Mouse (Mus musculus) kidney, adult 8-10 months (tissue): ENCODE results near the gene Ralgps1.
"Not testable (repeated sequence)": the region's sequence is repeated elsewhere in the genome, so short reads cannot be mapped to it uniquely, and the experiment has no call there.

Source experiments
- DNase-seq, 2 experiments: peaks; one replicate each; pipeline ENCODE4 v3.0.0; 2022

Ralgps1 gene

DNA sequence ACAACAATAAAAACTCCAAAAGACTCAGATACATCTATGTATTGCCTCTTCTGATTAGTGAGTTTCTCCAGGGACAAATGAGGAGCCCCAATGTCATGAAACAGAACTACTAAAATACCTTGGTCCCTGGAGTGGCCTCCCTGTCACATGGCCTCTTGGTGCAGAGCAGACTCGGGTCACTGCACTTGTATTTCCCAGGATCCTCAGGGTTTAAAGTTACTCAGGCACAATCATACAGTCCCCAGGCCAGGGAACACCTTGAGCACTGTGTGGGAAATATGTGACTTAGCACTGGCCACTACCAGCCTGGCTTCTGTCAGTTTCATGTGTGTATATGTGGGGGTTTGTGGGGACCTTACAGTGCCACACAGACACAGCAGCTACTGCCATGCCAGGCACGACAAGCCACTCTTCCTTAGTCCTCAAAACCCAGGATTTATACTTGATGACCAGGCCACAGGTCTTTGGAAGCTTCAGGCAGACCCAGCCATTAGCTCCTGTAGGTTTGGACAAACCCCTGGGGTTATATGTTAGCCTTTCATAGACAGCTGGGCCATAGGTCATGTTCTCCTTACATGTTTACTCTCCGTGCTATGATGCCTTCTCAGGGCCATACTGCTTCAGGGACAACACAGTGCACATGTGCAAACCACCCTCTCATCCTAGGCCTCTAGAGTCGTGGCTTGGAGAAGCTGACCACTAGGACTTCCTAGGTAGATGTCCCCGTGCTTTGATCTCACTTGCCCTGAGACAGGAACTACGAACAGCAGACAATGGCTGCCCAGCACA lies 138.3 kb downstream of the Ralgps1 start:
- DNase-seq = peak; percentile 58 to 65

DNA sequence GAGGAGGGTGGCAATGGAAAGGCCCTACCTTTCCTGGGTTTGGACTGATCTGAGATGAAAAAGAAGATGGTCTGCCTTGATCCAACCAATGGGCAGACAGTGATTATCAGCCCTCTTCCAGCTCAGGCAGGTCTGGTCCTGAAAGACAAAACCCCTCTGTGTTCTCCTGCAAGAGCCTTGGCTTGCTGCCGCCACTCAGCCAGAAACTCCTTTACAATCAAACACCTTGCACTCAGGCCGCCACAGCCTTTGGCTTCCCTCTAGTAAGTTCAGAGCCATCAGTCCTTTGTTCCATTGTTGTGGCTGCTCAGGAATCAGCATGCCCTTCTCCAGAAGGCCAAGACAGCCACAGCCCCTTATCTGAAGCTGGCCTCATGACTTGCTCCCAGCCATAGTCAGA lies 139.5 kb downstream of the Ralgps1 start:
- DNase-seq = no peak

DNA sequence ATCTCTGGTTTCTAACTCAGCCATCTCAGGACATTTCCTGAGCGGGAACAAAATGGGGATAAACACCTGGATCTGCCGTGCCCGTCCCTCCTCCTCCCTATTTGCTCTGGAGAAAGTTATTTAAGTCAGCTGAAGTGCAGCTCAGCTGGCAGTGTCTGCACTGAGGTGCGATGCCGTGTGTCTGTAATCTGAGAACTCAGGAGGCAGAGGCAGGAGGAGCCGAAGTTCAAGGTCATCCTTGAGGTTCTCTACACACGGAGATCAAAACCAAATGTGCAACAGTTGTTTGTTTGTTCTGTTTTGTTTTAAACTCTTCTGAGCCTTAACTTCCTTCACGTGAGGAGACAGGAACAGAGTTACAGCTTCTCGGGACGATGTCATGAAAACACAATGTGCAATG lies 140.6 kb downstream of the Ralgps1 start:
- no peak for DNase-seq

DNA sequence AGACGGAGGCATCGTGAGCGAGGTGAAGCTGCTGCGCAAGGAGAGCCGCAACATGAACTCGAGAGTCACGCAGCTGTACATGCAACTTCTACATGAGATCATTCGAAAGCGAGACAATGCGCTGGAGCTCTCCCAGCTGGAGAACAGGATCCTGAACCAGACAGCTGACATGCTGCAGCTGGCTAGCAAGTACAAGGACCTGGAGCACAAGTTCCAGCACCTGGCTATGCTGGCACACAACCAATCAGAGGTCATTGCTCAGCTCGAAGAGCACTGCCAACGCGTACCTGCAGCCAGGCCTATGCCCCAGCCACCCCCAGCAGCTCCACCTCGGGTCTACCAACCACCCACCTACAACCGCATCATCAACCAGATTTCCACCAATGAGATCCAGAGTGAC lies 142.7 kb downstream of the Ralgps1 start:
- peak; percentile 41 to 51 for DNase-seq

DNA sequence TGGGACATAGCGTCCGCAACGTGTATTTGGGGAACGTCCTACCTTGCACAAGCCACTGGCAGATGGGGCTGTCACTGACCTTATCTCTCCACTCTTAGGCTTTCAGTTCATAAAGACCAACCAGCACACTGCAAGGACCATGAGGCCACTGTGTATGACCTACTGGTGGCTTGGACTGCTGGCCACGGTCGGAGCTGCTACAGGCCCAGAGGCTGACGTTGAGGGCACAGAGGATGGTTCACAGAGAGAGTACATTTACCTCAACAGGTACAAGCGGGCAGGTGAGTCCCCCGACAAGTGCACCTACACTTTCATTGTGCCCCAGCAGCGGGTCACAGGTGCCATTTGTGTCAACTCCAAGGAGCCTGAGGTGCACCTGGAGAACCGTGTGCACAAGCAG lies 143.2 kb downstream of the Ralgps1 start:
- no peak for DNase-seq

DNA sequence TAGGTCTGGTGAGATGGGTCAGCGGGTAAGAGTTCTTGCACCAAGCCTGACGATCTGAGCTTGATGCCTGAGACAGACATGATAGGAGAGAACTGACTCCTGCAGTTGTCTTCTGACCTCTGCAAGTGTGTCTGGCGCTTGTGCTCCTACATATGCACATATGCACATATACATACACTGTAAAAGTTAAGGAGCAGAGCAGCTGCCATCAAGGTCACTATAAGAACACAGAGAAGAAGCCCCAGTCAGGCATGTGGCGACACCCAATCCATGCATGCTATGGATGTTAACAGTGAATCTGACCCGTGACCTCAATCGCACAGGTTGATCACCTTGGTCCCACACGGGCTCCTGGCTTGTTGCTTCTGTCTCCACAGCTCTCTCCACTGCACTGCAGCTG lies 145.4 kb downstream of the Ralgps1 start:
- DNase-seq = no peak

DNA sequence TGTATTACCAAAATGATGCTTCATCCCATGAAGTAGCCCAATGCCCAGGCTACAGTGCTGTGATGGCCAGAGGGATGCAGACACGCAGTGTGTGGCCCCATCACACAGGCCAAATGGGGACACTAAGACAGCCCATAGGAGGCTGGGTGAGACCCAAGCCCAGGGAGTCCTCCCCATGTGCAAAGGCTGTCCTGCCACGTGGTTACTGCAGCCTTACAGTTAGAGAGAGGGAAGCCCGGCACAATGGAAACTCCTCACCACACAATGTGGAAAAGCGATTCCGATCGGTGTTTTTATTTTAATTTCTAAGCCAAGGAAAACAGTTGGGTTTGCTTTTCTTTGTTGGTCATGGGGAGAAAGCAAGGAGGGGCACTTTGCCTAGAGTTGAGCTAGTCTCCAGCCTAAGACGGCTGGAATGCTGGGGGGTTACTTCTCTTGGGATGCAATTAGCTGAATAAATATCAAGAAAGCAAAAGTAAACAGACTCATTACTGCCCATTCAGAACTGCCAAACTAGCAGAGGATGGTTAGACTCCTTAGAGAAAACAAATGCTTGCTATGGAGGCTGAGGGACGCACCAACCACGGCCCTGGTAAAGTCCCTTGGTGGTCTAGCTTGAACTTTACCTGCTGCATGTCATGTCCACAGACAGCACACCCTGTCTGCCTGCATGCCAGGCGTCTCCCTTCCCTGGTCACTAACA lies 147.5 kb downstream of the Ralgps1 start:
- no peak for DNase-seq

- peak in 1 of 2 experiments; percentile 44 for DNase-seq
These were observed 148.8 kb downstream of the Ralgps1 start for GRCm38 (mm10) chr2:33222480-33222879.

DNA sequence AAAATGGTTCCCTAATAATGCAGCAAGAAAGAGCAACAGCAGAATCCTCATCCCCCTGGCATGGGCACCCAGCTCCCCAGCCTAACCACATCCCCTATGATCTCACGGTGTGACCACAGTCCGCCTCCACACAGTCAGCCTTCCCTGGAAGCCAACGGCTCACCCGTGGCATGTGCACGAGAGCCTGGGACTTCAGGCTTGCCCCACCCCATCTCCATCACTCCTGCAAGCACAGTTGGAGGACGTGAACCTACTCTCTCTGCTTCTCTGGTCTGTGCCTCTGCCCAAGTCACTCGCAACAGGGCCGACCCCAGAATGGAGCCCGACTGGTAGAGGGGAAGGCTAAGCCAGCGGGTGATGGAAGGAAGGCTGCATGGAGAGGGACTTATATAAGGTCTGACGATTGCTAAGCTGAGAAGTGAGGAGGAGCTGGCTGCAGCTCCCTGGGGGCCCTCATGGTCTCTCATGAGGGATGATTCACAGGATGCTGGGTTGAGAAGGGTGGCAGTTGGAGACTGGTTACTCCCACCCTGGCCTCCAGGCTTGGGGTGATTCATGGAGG lies 149.9 kb downstream of the Ralgps1 start:
- DNase-seq = no peak

DNA sequence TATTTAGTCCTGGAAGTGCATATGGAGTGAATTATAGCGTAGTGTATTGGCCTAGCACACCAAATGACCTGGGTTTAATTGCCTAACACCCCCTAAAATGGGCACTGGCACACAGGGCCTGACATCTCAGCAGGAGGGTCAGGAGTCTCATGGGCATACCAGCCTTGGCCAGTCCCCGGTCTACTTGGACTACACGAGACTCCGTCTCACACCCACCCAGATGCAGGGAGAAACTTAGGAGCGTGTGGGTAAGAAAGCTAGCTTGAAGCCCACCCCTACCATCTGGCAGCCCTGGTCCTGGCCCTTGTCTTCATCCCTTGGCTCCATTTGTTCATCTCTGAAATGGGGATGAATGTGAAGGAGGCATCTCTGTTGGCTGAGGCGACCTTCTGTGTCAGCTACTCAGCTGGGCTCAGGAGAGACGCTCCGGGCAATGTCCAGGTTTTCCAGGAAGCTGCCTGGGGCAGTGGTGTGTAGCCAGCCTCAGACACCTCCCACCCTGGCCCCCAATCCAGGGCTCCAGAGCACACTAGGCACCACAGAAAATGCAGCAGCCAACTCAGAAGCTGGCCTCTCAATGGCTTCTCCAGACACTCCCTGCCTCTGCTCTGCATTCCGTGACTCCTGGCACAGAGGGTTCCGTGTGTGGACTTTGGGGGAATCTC lies 150.5 kb downstream of the Ralgps1 start:
- DNase-seq = peak; percentile 56 to 58

- no peak for DNase-seq
These were observed 151.0 kb downstream of the Ralgps1 start for GRCm38 (mm10) chr2:33220246-33220645.

DNA sequence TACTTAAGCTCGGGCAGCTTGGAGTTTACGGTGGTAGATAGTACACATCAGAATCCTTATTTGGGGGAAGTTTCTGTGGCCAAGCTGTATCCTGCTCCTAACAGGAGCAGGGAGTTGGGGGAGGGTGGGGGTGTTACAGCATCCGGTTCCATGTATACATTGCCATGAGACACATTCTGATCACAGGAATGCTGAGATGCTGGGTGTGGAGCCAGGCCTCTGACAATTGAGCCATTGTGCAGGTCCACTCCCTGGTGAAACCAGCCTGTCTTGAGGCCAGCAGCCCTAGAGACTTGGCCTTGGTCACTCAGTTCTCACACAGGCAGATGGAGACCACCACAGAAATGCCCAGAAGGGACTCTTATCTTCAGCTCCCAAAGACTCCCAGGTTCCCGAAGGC lies 151.6 kb downstream of the Ralgps1 start:
- no peak for DNase-seq

DNA sequence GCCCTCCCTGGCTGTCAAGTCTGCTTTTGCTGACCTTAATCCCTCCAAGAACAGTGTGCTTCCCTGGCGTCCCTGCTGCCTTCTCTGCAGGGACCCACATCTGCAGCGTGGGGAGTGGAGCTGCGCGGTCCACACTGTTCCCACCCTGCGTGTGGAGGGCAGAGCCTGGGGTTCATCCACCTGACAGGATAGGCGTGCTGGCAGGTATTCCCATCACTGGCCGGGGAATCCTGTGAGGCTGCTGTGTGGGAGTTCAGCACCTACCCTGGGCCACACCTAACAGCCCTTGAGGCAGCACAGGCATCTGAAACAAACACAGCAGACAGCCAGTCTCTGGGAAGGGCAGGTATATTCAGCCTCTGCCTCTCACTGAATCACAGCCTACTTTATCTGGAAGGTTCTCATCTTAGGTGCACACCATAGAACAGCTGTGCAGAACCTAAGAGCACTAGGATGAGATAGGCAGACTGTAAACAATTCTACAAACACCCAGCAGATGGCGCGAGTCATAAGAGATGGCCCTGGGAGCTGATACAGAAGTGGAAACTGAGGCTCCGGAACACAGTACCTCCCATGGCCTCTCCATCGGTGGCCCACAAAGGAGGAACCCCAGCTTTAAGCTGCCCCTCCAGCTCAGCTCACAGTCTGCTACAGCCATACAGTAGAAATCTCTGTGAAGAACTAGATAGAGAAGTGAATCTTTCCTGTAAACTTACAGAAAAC lies 152.2 kb downstream of the Ralgps1 start:
- DNase-seq = no peak

GRCm38 (mm10) chr2:33217425-33217794 lies 153.9 kb downstream of the Ralgps1 start:
- DNase-seq = no peak

DNA sequence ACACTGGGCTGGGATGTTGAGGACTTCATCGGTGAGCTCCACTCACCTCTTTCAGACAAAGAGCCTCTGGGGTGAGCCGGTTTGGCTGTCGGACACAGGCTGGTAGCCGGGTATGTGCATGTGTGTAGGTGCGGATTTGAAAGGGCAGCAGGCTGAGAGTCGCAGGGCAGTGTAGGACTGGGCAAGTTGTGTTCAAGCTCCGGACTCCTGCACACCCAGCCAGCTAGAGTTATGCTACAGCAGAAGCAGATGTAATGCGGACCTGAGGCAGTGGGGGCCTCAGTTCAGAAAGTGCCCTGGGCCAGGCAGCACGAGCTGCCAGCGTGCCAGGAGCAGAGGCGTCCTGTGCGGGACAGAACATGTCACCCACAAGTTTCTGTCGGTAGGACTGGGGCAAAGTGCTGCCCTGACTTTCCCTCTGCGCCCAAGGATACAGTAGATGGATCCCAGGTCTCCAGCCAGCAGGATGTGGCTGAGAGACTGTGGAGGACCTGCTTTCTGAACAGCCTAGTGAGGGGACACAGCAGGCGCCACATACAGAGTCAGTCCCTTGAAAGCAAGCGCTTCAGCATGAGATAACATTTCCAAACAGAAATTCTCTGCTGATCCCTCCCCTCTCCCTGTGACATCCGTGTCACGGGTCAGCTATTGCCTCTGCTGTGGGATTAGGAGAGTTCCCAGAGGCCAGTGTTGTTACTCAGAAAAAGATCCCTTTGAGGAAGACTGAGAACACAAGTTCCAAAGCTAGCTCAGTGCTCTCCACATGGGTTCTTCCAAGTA lies 154.5 kb downstream of the Ralgps1 start:
- DNase-seq = no peak

- peak; percentile 82 to 90 for DNase-seq
These were observed 155.4 kb downstream of the Ralgps1 start, which contains the start of gene Angptl2 for GRCm38 (mm10) chr2:33215700-33216509. Gene Angptl2 (plus strand): TSS chr2:33216069.

- no peak for DNase-seq
These were observed 156.0 kb downstream of the Ralgps1 start for GRCm38 (mm10) chr2:33215177-33215699.

DNA sequence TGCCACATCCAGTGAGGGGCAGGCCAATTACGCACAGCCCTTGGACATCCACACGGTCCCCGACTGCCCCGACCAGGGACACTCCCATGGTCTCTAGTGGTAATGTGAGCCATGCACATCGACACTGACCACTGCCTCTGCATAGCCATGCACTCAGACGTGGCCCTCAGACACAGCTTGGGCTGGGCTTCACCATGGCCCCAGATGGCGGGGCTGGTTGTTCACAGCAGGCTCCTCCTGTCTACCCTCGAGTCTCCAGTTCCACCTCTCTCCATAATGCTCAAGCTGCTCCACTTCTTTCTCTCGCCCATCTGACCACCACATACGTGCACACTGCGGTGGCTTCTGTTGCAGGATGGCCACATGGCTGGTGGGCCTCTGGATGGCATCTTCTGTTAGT lies 160.0 kb downstream of the Ralgps1 start:
- not testable (repeated sequence) for DNase-seq

DNA sequence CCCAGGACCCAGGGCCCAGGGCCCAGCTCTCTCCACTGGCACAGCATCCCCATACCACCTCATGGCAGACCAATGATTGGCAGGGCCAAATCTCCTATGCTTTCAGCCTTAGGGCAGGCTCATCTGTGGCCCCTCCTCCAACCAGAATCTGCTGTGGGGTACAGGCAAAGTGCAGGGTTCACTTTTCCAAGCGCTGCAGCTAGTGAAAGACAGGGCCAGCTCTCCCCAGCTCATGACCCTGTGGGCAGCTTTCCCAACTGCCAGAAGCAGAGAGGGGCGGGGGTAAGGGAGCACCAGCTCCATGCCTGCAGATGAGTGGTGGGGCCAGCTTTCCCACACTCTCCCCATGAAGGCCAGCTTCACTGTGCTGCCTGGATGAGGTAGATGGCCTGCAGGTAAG lies 160.4 kb downstream of the Ralgps1 start:
- peak; percentile 79 to 81 for DNase-seq

DNA sequence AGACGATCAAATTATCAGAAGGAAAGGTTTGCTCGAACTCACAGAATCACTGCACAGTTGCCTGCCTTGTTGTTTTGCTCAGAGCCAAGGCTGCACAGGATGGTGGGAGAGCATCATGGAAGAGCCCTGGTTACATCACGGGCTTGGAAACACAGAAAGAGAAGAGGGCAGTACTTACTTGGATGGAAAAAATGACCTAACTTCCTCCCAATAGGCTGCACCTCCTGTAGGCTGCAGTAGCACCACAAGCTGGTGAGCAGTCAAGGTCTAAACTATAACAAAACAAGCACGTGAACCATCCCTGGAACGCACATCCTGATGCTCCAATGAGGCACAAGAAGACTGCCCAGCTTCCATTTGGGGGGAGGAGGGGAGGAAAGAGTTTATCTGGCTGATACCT lies 163.2 kb downstream of the Ralgps1 start:
- no peak for DNase-seq

DNA sequence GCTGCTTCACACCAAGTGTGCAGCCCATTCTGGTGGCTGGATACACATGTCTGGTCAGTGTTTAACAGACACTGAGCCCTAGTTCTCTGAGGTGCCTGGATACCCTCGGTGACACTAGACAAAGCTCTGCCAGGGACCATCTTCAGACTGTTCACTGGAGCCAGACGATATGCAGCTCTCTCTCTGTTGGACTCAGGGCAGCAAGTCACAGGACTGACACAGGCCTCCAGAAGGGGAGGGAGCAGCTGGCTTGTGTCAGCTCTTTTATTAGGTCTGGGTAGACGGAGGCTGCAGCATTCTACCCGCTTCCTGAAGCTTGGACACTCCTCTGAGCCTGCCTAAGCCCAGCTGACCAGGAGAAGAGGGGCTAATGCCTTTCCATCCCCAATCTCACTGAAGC lies 164.2 kb downstream of the Ralgps1 start:
- DNase-seq = peak; percentile 59 to 71
